Mouse (Mus musculus) ES-Bruce4 (cell line): Measurements from ENCODE around the gene Senp1.

Experiments
- CTCF ChIP-seq: IDR thresholded peaks from one replicate; pipeline ENCODE4 v1.8.1; 2011; ENCODE audit warnings: low read depth, low read length
- POLR2A ChIP-seq: IDR thresholded peaks from one replicate; pipeline ENCODE4 v1.8.1; 2011; ENCODE audit warnings: low read length; ENCODE audit not compliant: insufficient read depth

DNA sequence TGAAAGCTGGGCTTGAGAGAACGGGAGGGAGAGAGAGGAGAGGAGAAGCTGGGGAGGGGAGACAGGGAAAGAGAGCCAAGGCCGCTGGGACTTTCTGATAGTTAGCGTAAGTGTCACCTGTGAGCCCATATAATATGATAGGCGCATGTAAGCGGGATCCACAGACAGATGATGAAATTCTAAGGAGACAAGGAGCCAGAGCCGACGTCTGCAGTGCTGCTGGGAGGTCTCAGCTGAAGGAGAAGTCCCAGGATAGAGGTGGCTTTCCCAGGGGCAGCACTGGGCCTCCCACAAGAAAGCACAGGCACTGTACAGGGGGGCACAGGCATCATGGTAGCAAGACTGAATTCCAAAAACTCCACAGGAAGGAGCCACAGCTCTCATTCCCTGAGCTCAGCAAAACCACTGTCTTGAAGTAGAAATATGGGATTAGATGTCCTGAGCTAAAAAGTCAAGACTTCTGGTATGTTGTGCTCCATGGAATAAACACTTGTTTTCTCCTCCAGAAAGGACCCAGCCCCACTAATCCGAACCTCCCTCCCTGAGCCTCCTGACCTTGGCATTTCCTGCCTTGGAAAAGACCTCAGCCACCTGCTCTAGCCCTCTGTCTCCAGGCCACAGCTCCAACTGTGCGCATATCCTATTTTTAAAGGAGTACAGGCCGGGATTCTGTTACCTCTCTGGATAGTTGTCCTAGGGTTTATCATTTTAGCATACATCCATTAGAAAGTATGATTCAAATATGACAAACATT, 20.7 kb upstream of the Senp1 start:
- TF ChIP-seq CTCF, result no peak
- no peak for TF ChIP-seq POLR2A
